Mouse (Mus musculus) neural tube, embryonic 14.5 days (tissue): ENCODE results near the gene Atf3. TPM values are rescaled to one million over a fixed set of nuclear protein-coding genes. Genes with fewer than 3 reads are reported as not detected.
A peak's percentile ranks its signal among the peaks of the same experiment; 100 is the strongest.

Experiments
- ATAC-seq: fragments of 200-750 bp; cut with Nextera tagmentation; 2 replicates; pipeline ENCODE4 v1.8.0; 2017; ENCODE audit warnings: low read depth, mild to moderate bottlenecking, moderate TSS enrichment, moderate library complexity
- H3K27ac ChIP-seq: fragments of 300-500 bp; sonication (generic); 2 replicates; pipeline ENCODE4 v1.5.1; 2014; ENCODE audit warnings: low read depth, mild to moderate bottlenecking, control low read depth, low read length, moderate library complexity, mixed read lengths
- H3K27me3 ChIP-seq: fragments of 300-500 bp; sonication (generic); 2 replicates; pipeline ENCODE4 v1.6.1; 2014; ENCODE audit warnings: low read length; ENCODE audit not compliant: control insufficient read depth, insufficient read depth
- H3K36me3 ChIP-seq: fragments of 300-500 bp; sonication (generic); 2 replicates; pipeline ENCODE4 v1.6.1; 2014; ENCODE audit warnings: low read length, mixed read lengths; ENCODE audit not compliant: control insufficient read depth, insufficient read depth
- H3K4me1 ChIP-seq: fragments of 300-500 bp; sonication (generic); 2 replicates; pipeline ENCODE4 v1.6.1; 2014; ENCODE audit warnings: low read length; ENCODE audit not compliant: control insufficient read depth, insufficient read depth
- H3K4me2 ChIP-seq: fragments of 300-500 bp; sonication (generic); 2 replicates; pipeline ENCODE4 v1.6.1; 2014; ENCODE audit warnings: mild to moderate bottlenecking, low read depth, low read length, control low read depth
- H3K4me3 ChIP-seq: fragments of 300-500 bp; sonication (generic); 2 replicates; pipeline ENCODE4 v1.5.1; 2014; ENCODE audit warnings: low read depth, low read length, control low read depth, mixed read lengths
- H3K9ac ChIP-seq: fragments of 300-500 bp; sonication (generic); replicated peaks from 2 replicates; pipeline ENCODE4 v1.6.1; 2014; ENCODE audit warnings: low read depth, mild to moderate bottlenecking, control low read depth, low read length, mixed read lengths
- H3K9me3 ChIP-seq: fragments of 300-500 bp; sonication (generic); 2 replicates; pipeline ENCODE4 v1.6.1; 2016; ENCODE audit warnings: low read length; ENCODE audit not compliant: control insufficient read depth
- WGBS: fragments of 180-500 bp; shearing (Covaris S2); extraction: QIAGEN DNeasy Blood & Tissue Kit; methylation state at CpG from one replicate; pipeline ENCODE4 v1.1.7; 2014; 5-methylcytosine and 5-hydroxymethylcytosine counted together
- polyA plus RNA-seq: library from polyadenylated mRNA; unstranded; fragments of >200 nt; fragmentation: Nextera tagmentation; extraction: Ambion mirVana; gene quantifications from 2 replicates; pipeline ENCODE4 v1.2.1, GENCODE M21; 2014

Atf3 gene
- 0.66 and 1.7 TPM in 2 replicates for polyA plus RNA-seq

DNA sequence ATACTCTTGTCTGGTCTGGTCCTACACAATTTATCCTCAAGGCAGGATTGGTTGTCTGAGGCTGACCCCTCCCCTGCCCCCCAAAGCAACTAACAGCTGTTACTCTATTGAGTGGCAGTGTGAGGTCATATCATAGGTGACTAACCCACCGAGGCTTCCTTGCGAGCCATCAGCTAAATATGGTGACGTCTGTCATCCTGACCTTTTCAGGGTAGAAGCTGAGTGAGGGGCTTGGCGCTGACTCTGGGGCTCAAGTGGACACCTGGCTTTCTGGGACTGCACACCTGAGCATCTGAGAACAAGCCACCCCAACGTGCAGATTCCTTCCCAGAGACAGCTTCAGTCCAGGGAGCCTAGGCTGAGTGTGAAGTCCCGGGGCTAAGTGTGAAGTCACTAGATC lies at the start of gene Atf3:
Atf3 (minus strand) TSS at position 101 of the 400 bp plus-strand sequence.
- no peak within 1 kb of the TSS for H3K9ac ChIP-seq
- ATAC-seq: no peak
- H3K27ac ChIP-seq: no peak within 1 kb of the TSS
- H3K27me3 ChIP-seq: no peaks in the 10 kb centered on the region
- no peaks in the 10 kb centered on the region for H3K9me3 ChIP-seq
- H3K36me3 ChIP-seq: no peaks in the 10 kb centered on the region
- no peak within 1 kb of the TSS for H3K4me2 ChIP-seq
- WGBS: 79% methylated on average over 6 of the region's 6 CpGs
- H3K4me3 ChIP-seq: no peak within 1 kb of the TSS
- H3K4me1 ChIP-seq: no peaks in the 10 kb centered on the region

DNA sequence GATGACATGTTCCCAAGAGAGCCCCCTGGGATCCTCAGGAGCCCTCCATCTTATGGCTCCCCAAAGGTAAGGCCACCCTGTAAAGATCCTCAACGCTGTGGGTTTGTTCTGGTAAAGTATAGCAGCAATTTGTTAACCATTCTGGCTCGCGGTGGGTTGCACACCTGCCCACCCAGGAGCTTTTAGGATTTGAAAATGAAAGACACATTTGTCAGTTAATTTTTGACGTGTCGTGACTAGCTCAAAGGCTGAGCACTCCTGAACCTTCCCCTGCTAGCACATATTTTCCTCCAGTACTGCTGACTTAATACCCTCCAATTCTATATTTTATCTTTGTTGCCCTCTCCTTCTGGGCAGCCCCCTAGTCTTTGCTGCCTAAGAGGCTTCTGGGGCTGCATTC lies 49.3 kb upstream of the Atf3 start:
- Histone ChIP-seq H3K4me2 (no peak overlapping the region), H3K36me3 (no peaks in the 10 kb centered on the region), H3K27me3 (no peaks in the 10 kb centered on the region), H3K4me3 (no peak overlapping the region), H3K4me1 (no peaks in the 10 kb centered on the region), H3K27ac (no peak overlapping the region), H3K9me3 (no peaks in the 10 kb centered on the region), H3K9ac (no peak overlapping the region)
- no peak for ATAC-seq
- WGBS: 89% methylated on average over 5 of the region's 5 CpGs

DNA sequence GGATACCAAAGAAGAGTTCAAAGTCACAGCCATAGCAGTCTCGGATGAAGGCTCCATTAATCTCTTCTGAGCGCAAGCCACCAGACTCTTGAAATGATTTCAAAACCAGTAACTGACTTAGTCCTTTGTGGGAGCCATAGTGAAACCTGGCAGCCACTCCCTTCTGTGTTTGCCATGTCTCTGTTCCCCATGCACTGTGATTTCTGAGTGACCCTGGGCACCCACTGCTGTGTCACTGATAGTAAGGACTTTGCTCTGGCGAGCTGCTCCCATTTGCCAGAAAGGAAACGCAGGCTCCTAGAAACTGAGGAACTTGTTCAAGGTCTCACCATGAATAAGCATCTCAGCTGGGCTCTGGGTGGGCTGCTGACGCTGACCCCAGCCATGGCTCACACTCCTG lies 45.6 kb upstream of the Atf3 start:
- ATAC-seq: no peak
- Histone ChIP-seq H3K4me2 (no peak overlapping the region), H3K36me3 (no peaks in the 10 kb centered on the region), H3K9me3 (no peaks in the 10 kb centered on the region), H3K9ac (no peak overlapping the region), H3K4me3 (no peak overlapping the region), H3K27me3 (no peaks in the 10 kb centered on the region), H3K27ac (no peak overlapping the region), H3K4me1 (no peaks in the 10 kb centered on the region)
- WGBS: 90% methylated on average over 5 of the region's 5 CpGs

DNA sequence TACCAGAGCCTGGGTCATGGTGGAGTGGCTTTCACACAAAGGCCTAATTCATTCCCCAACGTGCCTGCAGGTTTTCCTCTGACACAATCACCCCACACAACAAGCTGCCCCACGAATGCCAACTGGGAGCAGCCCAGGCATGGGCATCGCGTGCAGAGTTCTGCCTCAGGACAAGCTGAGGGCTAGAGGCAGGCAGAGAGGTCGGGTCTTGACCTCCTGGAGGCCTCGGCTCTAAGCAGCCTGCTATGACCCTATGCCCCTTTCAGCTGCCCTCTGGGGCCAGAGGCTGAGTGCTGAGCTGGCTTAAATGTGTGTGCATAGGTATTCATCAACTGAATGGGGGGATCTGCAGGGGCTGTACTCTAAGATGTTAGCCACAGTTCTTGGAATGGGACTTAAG lies 44.0 kb upstream of the Atf3 start:
- H3K4me1 ChIP-seq: no peaks in the 10 kb centered on the region
- no peaks in the 10 kb centered on the region for H3K9me3 ChIP-seq
- H3K4me2 ChIP-seq: no peak overlapping the region
- no peak overlapping the region for H3K4me3 ChIP-seq
- no peaks in the 10 kb centered on the region for H3K36me3 ChIP-seq
- no peak overlapping the region for H3K27ac ChIP-seq
- peak; percentile 24; the same call in 1 of the 2 replicates for ATAC-seq
- H3K27me3 ChIP-seq: no peaks in the 10 kb centered on the region
- 31% methylated on average over 6 of the region's 6 CpGs for WGBS
- H3K9ac ChIP-seq: no peak overlapping the region

DNA sequence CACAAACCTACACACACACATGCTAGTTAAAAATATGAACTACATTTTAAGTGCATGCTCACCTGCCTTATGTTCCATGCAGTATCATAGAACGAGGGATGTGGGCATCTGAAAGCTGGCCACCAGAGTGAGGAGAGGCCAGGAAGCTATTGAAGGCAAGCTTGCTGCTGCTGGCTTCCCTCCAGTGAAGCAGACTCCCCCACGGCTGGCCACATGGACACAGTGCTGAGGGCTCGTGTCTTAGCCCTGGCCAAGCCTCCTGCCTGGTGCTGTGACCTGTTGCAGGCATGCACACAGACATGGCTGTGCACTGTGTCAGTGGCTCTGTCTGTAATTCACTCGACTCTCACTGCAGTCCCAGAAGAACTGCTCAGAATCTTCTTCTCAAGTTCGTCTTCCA lies 41.8 kb upstream of the Atf3 start:
- Histone ChIP-seq H3K9ac (no peak overlapping the region), H3K4me1 (no peaks in the 10 kb centered on the region), H3K27me3 (no peaks in the 10 kb centered on the region), H3K9me3 (no peaks in the 10 kb centered on the region), H3K27ac (no peak overlapping the region), H3K4me2 (no peak overlapping the region), H3K4me3 (no peak overlapping the region), H3K36me3 (no peaks in the 10 kb centered on the region)
- WGBS: 69% methylated on average over 5 of the region's 5 CpGs
- no peak for ATAC-seq

DNA sequence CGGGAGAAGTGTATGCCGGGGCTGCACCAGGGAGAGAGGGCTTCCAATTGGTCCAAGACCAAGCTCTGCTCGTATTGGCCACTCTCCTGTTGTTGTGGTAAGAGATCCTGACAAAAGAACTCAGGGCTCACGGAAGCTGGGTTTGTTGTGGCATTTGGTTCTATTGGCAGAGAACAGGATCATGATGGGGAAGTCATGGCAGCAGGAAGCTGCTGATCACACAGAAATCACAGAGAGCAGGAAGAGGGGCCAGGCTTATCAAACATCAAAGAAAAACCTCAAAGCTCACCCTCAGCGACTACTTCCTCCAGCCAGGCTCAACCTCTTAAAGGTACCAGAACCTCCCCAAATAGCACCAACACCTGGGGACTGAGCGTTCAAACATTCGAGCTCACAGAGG lies 41.3 kb upstream of the Atf3 start:
- WGBS: 40% methylated on average over 7 of the region's 7 CpGs
- Histone ChIP-seq H3K9me3 (no peaks in the 10 kb centered on the region), H3K27me3 (no peaks in the 10 kb centered on the region), H3K4me1 (no peaks in the 10 kb centered on the region), H3K4me2 (no peak overlapping the region), H3K9ac (no peak overlapping the region), H3K27ac (no peak overlapping the region), H3K36me3 (no peaks in the 10 kb centered on the region), H3K4me3 (no peak overlapping the region)
- ATAC-seq: no peak

DNA sequence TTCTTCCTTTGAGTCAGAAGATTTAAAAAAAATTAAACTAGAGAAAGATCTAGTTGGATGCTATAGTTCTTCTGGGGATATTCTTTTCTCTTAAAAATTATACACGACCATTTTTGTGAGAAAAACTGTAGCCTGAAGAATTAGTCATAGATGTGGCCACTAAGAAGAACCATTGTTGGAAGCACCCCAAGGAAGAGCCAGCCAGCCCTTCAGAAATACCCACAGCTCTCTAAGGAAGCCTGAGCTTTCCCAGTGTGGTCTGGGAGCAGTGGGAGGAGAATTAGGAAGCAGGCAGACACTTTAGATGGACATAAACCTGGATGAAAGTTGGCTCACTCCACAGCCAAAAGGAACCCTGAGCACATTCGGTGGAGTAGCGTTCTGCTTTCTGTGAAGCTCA lies 40.7 kb upstream of the Atf3 start:
- no peaks in the 10 kb centered on the region for H3K9me3 ChIP-seq
- ATAC-seq: no peak
- H3K27ac ChIP-seq: no peak overlapping the region
- no peak overlapping the region for H3K9ac ChIP-seq
- H3K36me3 ChIP-seq: no peaks in the 10 kb centered on the region
- no peak overlapping the region for H3K4me2 ChIP-seq
- H3K27me3 ChIP-seq: no peaks in the 10 kb centered on the region
- no peak overlapping the region for H3K4me3 ChIP-seq
- 74% methylated on average over 3 of the region's 3 CpGs for WGBS
- H3K4me1 ChIP-seq: no peaks in the 10 kb centered on the region

DNA sequence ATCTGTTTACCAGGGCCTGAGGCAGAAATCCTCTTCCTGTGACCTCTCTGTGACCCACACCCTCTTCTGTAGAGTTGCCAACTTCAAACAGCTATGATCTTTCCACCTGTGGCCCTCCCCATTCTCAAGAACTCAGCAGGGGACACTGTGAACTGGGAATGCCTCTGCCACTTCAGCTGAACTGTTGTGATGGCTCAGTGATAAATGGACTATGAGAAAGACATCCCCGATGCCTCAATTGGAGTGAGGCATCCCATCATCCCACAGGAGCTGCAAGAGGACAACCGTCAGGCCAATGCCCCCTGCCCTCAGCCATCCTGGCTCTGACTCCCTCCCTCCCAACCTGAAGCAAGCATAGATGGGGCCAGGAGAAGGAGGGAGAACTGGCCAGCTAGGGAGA lies 40.1 kb upstream of the Atf3 start:
- no peaks in the 10 kb centered on the region for H3K36me3 ChIP-seq
- H3K4me1 ChIP-seq: no peaks in the 10 kb centered on the region
- H3K4me2 ChIP-seq: no peak overlapping the region
- H3K9me3 ChIP-seq: no peaks in the 10 kb centered on the region
- H3K9ac ChIP-seq: no peak overlapping the region
- no peak overlapping the region for H3K27ac ChIP-seq
- 14% methylated on average over 2 of the region's 2 CpGs for WGBS
- ATAC-seq: no peak
- no peaks in the 10 kb centered on the region for H3K27me3 ChIP-seq
- no peak overlapping the region for H3K4me3 ChIP-seq

DNA sequence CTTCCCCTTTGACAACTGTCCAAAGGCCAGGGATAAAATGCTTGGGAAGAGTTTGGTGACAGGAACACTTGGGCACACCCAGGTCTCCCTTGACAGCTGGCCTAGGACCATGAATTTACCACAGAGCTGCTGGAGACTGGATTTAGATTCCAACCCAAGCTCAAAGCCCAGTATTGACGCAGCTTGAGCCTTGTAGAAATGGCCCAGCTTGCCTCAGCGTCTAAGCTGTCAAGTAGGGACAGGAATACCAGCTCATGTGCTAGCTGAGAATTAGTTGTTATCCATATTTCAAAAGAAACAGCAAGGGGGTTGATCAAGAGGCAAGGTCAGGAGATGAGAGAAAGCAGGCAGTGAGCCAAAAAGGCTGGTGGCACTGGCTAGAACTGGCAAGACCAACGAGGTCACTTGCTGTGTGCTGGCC lies 39.5 kb upstream of the Atf3 start:
- no peak for ATAC-seq
- 83% methylated on average over 3 of the region's 3 CpGs for WGBS
- H3K9ac ChIP-seq: no peak overlapping the region
- H3K4me3 ChIP-seq: no peak overlapping the region
- no peaks in the 10 kb centered on the region for H3K27me3 ChIP-seq
- H3K4me2 ChIP-seq: no peak overlapping the region
- H3K4me1 ChIP-seq: no peaks in the 10 kb centered on the region
- H3K27ac ChIP-seq: no peak overlapping the region
- no peaks in the 10 kb centered on the region for H3K36me3 ChIP-seq
- no peaks in the 10 kb centered on the region for H3K9me3 ChIP-seq
